Mouse (Mus musculus): ENCODE results near the gene Ttc28. TPM values are rescaled to one million over a fixed set of nuclear protein-coding genes. Genes with fewer than 3 reads are reported as not detected.

The Ttc28 gene
- polyA plus RNA-seq, 1 experiment = 3.4 TPM

DNA sequence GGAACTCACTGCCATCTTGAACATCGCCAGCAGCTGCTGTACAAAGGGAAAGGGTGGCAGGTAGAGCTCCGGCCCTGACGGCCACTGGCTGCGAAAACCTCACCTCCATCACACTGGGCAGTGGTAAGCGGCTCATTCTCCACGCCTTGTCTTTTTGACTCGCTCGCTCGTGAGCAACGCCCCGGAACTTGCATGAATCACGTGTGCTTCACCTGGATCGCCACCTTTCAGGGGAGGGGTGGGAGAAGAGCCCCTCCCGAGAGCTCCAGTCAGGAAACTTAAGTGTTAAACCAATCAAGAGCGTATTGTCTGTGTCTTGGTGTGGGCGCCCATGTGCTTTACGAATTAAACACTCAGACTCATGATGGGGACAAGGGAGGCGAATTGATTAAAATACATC lies 252.0 kb downstream of the Ttc28 start:
- TF ChIP-seq CEBPB (IDR thresholded peaks at IDR 0.05; ENCODE audit: low read depth) = no peak
- TF ChIP-seq MYOD1 (IDR thresholded peaks at IDR 0.05; ENCODE audit: control insufficient read depth, insufficient read length, low read depth) = no peak
- TF ChIP-seq FOSL1 (IDR thresholded peaks at IDR 0.05; ENCODE audit: insufficient read depth, low read length, poor library complexity, severe bottlenecking) = no peak
- no peak for TF ChIP-seq MAX (IDR thresholded peaks at IDR 0.05)
- TF ChIP-seq MYOG (IDR thresholded peaks at IDR 0.05; ENCODE audit: control insufficient read depth, extremely low read depth, insufficient read length) = no peak
- no peak for TF ChIP-seq CTCF (IDR thresholded peaks at IDR 0.05; ENCODE audit: control insufficient read depth, insufficient read depth, insufficient read length)
- TF ChIP-seq USF1 (IDR thresholded peaks at IDR 0.05; ENCODE audit: low read depth) = no peak
- no peak overlapping the region for H3K4me3 ChIP-seq (ENCODE audit: insufficient read depth, poor library complexity, severe bottlenecking)
- H3K27me3 ChIP-seq (ENCODE audit: control insufficient read depth, insufficient read depth, insufficient read length) = no peaks in the 10 kb centered on the region
- H3K79me3 ChIP-seq (ENCODE audit: low read depth) = no peaks in the 10 kb centered on the region
- H3ac ChIP-seq (ENCODE audit: control insufficient read depth, insufficient read length, low read depth) = no peak overlapping the region
- H3K79me2 ChIP-seq (ENCODE audit: control insufficient read depth, insufficient read depth) = no peaks in the 10 kb centered on the region
- no peaks in the 10 kb centered on the region for H3K36me3 ChIP-seq (ENCODE audit: control insufficient read depth, insufficient read depth)

DNA sequence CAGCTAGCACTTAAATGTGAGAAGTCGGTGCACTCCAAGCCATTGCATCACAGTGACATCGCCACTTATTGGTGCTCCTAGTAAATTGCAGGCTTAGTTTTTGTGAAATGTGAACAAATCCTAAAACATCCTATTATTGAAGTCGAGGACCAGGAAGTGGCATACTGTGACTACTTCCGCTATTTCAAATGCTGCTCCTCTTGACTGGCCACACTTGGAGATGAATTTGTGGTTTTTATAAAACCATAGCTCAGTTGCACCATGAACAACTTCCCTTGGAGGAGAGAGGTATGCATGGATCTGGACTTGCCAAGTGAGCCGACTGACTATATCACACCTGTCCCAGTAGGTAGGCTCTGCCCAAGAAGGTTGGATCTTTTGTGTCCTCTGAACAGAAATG lies 253.5 kb downstream of the Ttc28 start:
- Histone ChIP-seq H3K36me3 (ENCODE audit: control insufficient read depth, insufficient read depth) (no peaks in the 10 kb centered on the region), H3K27me3 (ENCODE audit: control insufficient read depth, insufficient read depth, insufficient read length) (no peaks in the 10 kb centered on the region), H3K79me2 (ENCODE audit: control insufficient read depth, insufficient read depth) (no peaks in the 10 kb centered on the region), H3ac (ENCODE audit: control insufficient read depth, insufficient read length, low read depth) (no peak overlapping the region), H3K4me3 (ENCODE audit: insufficient read depth, poor library complexity, severe bottlenecking) (no peak overlapping the region), H3K79me3 (ENCODE audit: low read depth) (no peaks in the 10 kb centered on the region)
- TF ChIP-seq CTCF (IDR thresholded peaks at IDR 0.05; ENCODE audit: control insufficient read depth, insufficient read depth, insufficient read length) (no peak), MYOD1 (IDR thresholded peaks at IDR 0.05; ENCODE audit: control insufficient read depth, insufficient read length, low read depth) (no peak), USF1 (IDR thresholded peaks at IDR 0.05; ENCODE audit: low read depth) (no peak), CEBPB (IDR thresholded peaks at IDR 0.05; ENCODE audit: low read depth) (no peak), MAX (IDR thresholded peaks at IDR 0.05) (no peak), MYOG (IDR thresholded peaks at IDR 0.05; ENCODE audit: control insufficient read depth, extremely low read depth, insufficient read length) (no peak), FOSL1 (IDR thresholded peaks at IDR 0.05; ENCODE audit: insufficient read depth, low read length, poor library complexity, severe bottlenecking) (no peak)

DNA sequence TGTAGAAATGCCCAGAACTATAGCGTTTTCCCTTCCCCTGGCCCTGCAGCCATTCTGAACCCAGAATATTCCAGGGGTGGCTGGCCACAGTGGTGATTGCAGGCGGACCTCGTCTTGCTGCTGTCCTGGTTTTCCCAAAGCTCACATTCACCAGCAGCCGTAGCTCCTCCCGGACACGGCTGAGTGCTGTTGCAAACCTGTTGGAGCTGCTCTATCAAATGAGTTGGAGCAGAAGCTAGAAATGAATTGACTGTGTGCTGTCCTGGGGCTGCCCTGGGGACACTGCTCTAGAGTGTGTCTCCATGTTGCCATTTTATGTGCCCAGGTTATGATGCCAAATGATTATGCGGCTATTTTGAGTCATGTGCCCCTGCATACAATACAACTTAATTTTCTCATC lies 254.2 kb downstream of the Ttc28 start:
- no peaks in the 10 kb centered on the region for H3K79me3 ChIP-seq (ENCODE audit: low read depth)
- H3K79me2 ChIP-seq (ENCODE audit: control insufficient read depth, insufficient read depth) = no peaks in the 10 kb centered on the region
- no peaks in the 10 kb centered on the region for H3K27me3 ChIP-seq (ENCODE audit: control insufficient read depth, insufficient read depth, insufficient read length)
- no peak overlapping the region for H3ac ChIP-seq (ENCODE audit: control insufficient read depth, insufficient read length, low read depth)
- no peaks in the 10 kb centered on the region for H3K36me3 ChIP-seq (ENCODE audit: control insufficient read depth, insufficient read depth)
- TF ChIP-seq MYOD1 (IDR thresholded peaks at IDR 0.05; ENCODE audit: control insufficient read depth, insufficient read length, low read depth) (no peak), USF1 (IDR thresholded peaks at IDR 0.05; ENCODE audit: low read depth) (no peak), CTCF (IDR thresholded peaks at IDR 0.05; ENCODE audit: control insufficient read depth, insufficient read depth, insufficient read length) (no peak), FOSL1 (IDR thresholded peaks at IDR 0.05; ENCODE audit: insufficient read depth, low read length, poor library complexity, severe bottlenecking) (no peak), MAX (IDR thresholded peaks at IDR 0.05) (no peak), MYOG (IDR thresholded peaks at IDR 0.05; ENCODE audit: control insufficient read depth, extremely low read depth, insufficient read length) (no peak), CEBPB (IDR thresholded peaks at IDR 0.05; ENCODE audit: low read depth) (no peak)
- H3K4me3 ChIP-seq (ENCODE audit: insufficient read depth, poor library complexity, severe bottlenecking) = no peak overlapping the region

DNA sequence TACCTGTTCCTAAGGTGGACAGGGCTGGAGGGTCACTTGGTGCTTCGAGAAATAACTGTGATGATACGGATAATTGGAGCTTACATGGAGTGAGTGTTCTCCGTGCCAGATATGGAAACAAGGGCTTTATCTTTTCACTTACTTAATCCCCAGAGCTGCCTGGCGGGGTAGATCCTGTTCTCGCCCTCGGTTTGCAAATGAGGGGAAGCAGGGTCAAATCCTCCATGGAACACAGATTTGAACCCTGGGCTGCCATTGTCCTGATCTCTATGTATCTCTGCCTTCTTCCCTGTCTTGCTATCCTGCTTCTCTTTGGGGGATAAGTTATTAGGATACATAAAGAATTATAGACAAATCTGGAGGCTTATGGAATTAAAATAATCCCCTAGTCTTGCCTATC lies 257.7 kb downstream of the Ttc28 start:
- no peaks in the 10 kb centered on the region for H3K79me2 ChIP-seq (ENCODE audit: control insufficient read depth, insufficient read depth)
- no peaks in the 10 kb centered on the region for H3K36me3 ChIP-seq (ENCODE audit: control insufficient read depth, insufficient read depth)
- no peak overlapping the region for H3ac ChIP-seq (ENCODE audit: control insufficient read depth, insufficient read length, low read depth)
- no peak overlapping the region for H3K4me3 ChIP-seq (ENCODE audit: insufficient read depth, poor library complexity, severe bottlenecking)
- TF ChIP-seq USF1 (IDR thresholded peaks at IDR 0.05; ENCODE audit: low read depth) (no peak), MAX (IDR thresholded peaks at IDR 0.05) (no peak), CTCF (IDR thresholded peaks at IDR 0.05; ENCODE audit: control insufficient read depth, insufficient read depth, insufficient read length) (no peak), CEBPB (IDR thresholded peaks at IDR 0.05; ENCODE audit: low read depth) (no peak), MYOD1 (IDR thresholded peaks at IDR 0.05; ENCODE audit: control insufficient read depth, insufficient read length, low read depth) (no peak), FOSL1 (IDR thresholded peaks at IDR 0.05; ENCODE audit: insufficient read depth, low read length, poor library complexity, severe bottlenecking) (no peak), MYOG (IDR thresholded peaks at IDR 0.05; ENCODE audit: control insufficient read depth, extremely low read depth, insufficient read length) (no peak)
- H3K27me3 ChIP-seq (ENCODE audit: control insufficient read depth, insufficient read depth, insufficient read length) = no peaks in the 10 kb centered on the region
- no peaks in the 10 kb centered on the region for H3K79me3 ChIP-seq (ENCODE audit: low read depth)

DNA sequence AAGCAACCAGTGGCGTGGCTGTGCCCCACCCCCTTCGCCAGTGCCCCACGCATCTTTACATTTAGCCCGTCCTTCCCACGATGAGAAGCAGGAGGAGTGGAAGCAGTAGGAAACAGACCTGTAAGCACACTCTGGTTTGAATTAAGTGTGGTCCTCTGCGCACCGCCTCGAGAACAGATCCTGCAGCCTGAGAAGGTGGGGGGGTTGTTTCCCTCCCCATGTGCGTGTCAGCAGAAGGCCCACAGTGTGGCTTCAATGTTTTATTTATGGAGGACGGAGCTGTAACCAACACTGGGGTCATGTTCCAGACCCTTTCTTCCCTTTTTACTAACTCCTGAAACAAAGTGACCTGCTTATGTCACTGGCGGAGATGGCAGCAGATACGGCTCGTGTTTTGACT lies 258.1 kb downstream of the Ttc28 start:
- no peaks in the 10 kb centered on the region for H3K36me3 ChIP-seq (ENCODE audit: control insufficient read depth, insufficient read depth)
- no peak overlapping the region for H3ac ChIP-seq (ENCODE audit: control insufficient read depth, insufficient read length, low read depth)
- H3K4me3 ChIP-seq (ENCODE audit: insufficient read depth, poor library complexity, severe bottlenecking) = no peak overlapping the region
- no peak for TF ChIP-seq FOSL1 (IDR thresholded peaks at IDR 0.05; ENCODE audit: insufficient read depth, low read length, poor library complexity, severe bottlenecking)
- no peak for TF ChIP-seq CEBPB (IDR thresholded peaks at IDR 0.05; ENCODE audit: low read depth)
- TF ChIP-seq USF1 (IDR thresholded peaks at IDR 0.05; ENCODE audit: low read depth) = no peak
- TF ChIP-seq MAX (IDR thresholded peaks at IDR 0.05) = no peak
- TF ChIP-seq CTCF (IDR thresholded peaks at IDR 0.05; ENCODE audit: control insufficient read depth, insufficient read depth, insufficient read length) = no peak
- no peaks in the 10 kb centered on the region for H3K79me2 ChIP-seq (ENCODE audit: control insufficient read depth, insufficient read depth)
- no peaks in the 10 kb centered on the region for H3K79me3 ChIP-seq (ENCODE audit: low read depth)
- H3K27me3 ChIP-seq (ENCODE audit: control insufficient read depth, insufficient read depth, insufficient read length) = no peaks in the 10 kb centered on the region

DNA sequence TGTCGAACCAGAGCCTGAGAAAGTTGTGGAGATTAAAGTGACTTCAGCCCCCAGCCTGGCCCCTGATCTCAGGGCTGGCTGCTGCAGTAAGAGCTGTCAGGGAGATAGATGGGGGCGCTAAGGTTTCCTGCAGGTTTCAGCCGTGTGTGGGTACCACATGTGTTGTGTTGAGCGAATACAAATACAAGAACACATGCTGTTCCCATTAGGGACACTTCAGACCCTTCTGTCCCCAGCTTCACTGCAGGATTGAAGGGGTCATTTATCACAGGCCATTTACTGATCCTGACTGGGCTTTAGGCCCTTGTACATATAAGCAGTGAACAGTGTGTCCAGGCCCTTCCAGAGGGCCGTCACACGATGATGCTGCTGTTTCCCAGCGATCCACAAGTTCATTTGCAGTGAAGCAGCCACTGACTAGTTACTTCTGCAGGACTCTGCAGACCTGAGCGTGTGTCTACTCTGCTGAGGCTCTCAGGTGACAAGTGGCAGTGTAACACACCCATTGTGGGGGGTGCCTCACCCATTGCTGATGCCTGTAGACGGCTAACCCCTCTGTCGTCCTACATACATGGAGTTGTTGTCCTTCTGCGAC lies 258.7 kb downstream of the Ttc28 start:
- H3K79me2 ChIP-seq (ENCODE audit: control insufficient read depth, insufficient read depth) = no peaks in the 10 kb centered on the region
- H3K4me3 ChIP-seq (ENCODE audit: insufficient read depth, poor library complexity, severe bottlenecking) = no peak overlapping the region
- no peaks in the 10 kb centered on the region for H3K36me3 ChIP-seq (ENCODE audit: control insufficient read depth, insufficient read depth)
- H3ac ChIP-seq (ENCODE audit: control insufficient read depth, insufficient read length, low read depth) = no peak overlapping the region
- H3K79me3 ChIP-seq (ENCODE audit: low read depth) = no peaks in the 10 kb centered on the region
- TF ChIP-seq MAX (IDR thresholded peaks at IDR 0.05) (no peak), MYOG (IDR thresholded peaks at IDR 0.05; ENCODE audit: control insufficient read depth, extremely low read depth, insufficient read length) (no peak), CTCF (IDR thresholded peaks at IDR 0.05; ENCODE audit: control insufficient read depth, insufficient read depth, insufficient read length) (no peak), MYOD1 (IDR thresholded peaks at IDR 0.05; ENCODE audit: control insufficient read depth, insufficient read length, low read depth) (no peak), FOSL1 (IDR thresholded peaks at IDR 0.05; ENCODE audit: insufficient read depth, low read length, poor library complexity, severe bottlenecking) (no peak), USF1 (IDR thresholded peaks at IDR 0.05; ENCODE audit: low read depth) (no peak), CEBPB (IDR thresholded peaks at IDR 0.05; ENCODE audit: low read depth) (no peak)
- H3K27me3 ChIP-seq (ENCODE audit: control insufficient read depth, insufficient read depth, insufficient read length) = no peaks in the 10 kb centered on the region
